Mouse (Mus musculus) kidney, adult 18-20 months (tissue): ENCODE results near the gene Dennd5a.
A peak's percentile ranks its signal among the peaks of the same experiment; 100 is the strongest.

Experiments
- DNase-seq: peaks from one replicate; pipeline ENCODE4 v3.0.0; 2021

Dennd5a gene

DNA sequence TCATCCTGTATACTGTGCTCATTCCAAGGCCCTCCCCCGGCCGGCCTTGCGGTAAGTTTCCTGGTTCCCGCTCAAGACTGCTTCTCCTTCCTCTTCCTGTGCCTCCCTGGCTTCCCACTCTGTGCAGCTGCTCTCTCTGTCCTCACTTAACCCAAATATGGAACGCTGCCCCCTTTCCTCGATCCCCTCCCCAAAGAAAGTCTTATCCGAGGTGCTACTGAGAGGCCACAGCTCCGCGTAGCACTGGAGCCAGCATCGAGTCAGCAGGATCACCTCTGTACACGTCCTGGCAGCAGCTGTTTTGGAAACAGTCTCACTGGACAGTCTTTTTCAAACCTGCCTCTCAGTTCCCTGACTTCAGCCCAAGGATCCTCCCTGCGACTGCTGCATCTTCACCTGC, 81.1 kb downstream of the Dennd5a start:
- DNase-seq: no peak

DNA sequence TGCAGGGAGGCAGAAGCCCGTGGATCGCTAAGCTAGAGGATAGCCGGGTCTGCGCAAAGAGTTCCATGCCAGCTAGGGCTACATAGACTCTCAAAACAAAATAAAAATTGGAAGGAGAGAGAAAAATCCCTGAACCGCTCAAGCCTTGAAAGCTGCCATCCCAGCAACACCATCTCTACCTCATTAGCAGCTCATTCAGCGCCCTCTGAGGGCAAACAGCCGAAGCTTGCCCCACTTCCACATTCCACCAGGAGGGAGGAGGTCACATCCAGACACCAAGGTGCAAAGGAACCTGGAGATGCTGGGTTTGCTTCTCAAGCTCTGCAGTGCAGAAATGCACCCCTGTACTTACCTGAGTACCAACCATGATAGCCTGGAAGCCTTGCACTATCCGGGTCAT, 84.2 kb downstream of the Dennd5a start:
- no peak for DNase-seq

DNA sequence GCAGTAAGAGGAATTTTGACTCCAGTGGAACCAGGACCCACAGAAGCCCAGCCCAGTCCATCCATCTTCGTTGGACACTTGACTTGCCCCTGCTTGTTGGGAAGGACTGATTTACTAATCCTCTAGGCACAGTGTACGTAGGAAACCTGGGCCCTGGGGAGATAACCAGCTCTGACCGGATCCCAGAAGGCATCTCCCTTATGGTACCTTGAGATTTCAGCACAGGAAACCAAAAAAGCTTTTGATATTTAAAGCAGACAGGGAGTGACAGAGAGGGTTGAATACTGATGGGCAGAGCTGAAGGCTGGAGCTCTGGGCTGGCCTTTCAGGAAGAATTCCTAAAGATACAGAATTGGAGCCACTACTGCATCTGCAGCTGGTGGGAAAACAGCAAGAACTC, 84.7 kb downstream of the Dennd5a start:
- DNase-seq: no peak

DNA sequence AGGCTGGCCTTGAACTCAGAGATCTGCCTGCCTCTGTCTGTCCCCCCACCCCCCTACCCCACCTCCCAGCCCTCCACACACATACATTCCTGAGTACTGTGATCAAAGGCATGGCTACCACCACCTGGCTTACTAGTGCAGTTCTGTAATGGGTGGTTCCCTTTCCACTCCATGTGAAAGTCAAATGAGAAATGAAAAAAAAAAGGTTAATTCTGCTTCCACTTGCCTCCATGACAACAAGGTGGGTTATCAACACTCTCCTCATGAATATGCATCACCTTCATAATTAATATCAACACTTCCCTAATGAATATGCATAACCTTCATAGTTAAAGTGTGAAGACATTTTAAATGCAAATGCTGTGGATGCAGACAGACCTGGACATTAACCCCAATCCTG, 85.2 kb downstream of the Dennd5a start:
- DNase-seq: no peak

GRCm38 (mm10) chr7:109873170-109873569, 87.1 kb downstream of the Dennd5a start:
- DNase-seq: no peak

- no peak for DNase-seq
These were observed 89.0 kb downstream of the Dennd5a start for GRCm38 (mm10) chr7:109871232-109871631.

- DNase-seq: no peak
These were observed 91.8 kb downstream of the Dennd5a start for GRCm38 (mm10) chr7:109868498-109868897.

- DNase-seq: no peak
These were observed 93.6 kb downstream of the Dennd5a start for GRCm38 (mm10) chr7:109866643-109867042.

DNA sequence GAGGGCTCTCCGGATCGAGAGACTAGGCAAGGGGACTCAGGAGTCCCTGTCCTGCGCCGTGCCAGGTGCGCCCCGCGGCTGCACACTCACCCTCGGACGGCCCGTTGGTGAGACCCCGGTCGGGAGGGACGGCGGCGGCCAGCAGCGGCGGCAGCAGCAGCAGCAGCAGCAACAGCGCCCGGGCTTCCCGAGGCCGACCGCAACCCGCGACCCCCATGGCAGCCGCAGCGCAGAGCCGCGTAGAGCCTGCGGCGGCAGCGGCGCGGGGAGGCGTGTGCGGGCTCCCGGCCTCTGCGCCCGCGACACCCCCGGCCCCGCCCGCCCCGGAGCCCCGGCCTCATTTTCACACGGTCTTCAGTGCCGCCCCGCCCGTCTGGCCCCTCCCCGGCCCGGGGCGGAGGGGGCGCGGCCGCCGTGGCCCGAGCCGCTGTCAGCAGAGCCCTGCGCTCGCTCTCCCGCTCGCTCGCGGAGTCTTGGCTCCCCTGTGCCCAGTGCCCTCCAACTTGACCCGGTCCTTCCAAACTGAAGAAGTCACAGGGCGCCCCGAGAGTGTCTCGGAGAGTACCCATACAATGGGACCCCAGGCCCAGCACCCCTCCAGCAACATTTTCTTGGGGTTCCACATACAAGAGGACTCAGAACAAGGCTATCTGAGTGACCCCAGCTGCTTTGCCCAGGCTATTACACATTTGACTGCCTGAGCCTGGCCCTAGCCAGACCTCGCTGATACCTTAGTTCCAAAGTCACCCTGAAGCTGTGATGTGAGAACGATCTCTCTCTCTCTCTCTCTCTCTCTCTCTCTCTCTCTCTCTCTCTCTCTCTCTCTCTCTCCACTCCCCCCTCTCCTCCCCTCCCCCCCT, 94.7 kb downstream of the Dennd5a start, which contains the start of gene Scube2:
TSS of gene Scube2 (minus strand) at position 310 of the 860 bp plus-strand sequence.
- peak; percentile 13 for DNase-seq

DNA sequence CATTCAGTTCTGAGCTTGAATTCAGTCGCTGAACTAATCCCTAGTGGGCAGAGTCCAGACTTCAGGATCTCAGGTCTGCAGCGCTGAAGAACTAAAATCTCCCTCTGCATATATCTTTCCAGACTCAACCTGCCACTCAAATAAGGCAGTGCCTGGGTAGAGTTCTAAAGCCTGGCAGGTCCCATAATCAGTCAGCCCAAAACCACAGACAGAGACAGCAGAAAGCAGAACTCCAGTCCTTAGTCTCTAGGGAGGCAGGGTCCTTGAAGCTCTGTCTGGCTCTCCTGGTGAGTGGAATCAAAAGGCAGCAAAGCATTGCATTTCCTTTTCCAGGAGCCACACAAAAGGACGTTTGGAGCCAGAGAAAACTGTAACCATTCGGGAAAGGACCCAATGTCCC, 96.7 kb downstream of the Dennd5a start:
- DNase-seq: no peak

GRCm38 (mm10) chr7:109860162-109860561, 100.1 kb downstream of the Dennd5a start:
- no peak for DNase-seq

DNA sequence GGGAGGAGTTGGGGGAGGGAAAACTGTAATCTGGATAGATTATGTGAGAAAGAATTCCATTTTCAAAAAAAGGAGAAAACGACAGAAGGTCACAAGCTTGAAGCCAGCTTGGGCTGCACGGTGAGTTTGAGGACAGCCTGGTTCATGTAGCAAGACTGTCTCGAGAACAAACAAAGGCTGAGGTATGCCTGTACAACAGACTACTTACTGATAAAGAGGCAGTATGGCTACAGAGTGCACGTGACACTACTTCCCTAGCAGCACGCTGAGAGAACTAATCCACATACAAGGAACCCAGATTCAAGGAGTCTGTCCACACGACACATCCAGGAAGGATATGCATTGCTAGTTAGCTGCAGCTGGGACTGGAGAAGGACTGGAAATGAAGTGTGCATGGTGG, 100.9 kb downstream of the Dennd5a start:
- DNase-seq: no peak

DNA sequence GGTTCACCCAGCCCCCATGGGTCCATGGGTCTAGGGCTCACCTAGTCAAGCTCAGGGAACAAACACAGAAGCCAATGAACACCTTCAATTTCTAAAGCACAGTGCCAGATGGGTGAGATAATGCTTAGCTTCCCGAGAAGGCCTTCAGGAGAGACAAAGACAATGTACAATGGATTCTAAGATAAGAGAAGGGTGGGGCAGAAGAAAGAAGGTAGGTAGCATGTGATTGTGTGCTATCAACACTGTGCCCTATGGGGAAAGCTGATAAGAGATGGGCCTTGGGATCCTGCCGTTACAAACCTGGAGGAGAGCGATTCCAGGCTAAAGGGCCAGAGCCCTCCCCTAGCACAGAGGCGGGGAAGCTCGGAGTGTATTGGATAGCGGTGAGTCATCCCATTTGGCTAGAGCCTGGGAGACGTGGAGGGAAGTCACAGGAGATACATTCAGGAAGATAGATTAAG, 107.5 kb downstream of the Dennd5a start:
- no peak for DNase-seq

- no peak for DNase-seq
These were observed 108.3 kb downstream of the Dennd5a start for GRCm38 (mm10) chr7:109852017-109852416.

- DNase-seq: no peak
These were observed 109.7 kb downstream of the Dennd5a start for GRCm38 (mm10) chr7:109850531-109850930.

DNA sequence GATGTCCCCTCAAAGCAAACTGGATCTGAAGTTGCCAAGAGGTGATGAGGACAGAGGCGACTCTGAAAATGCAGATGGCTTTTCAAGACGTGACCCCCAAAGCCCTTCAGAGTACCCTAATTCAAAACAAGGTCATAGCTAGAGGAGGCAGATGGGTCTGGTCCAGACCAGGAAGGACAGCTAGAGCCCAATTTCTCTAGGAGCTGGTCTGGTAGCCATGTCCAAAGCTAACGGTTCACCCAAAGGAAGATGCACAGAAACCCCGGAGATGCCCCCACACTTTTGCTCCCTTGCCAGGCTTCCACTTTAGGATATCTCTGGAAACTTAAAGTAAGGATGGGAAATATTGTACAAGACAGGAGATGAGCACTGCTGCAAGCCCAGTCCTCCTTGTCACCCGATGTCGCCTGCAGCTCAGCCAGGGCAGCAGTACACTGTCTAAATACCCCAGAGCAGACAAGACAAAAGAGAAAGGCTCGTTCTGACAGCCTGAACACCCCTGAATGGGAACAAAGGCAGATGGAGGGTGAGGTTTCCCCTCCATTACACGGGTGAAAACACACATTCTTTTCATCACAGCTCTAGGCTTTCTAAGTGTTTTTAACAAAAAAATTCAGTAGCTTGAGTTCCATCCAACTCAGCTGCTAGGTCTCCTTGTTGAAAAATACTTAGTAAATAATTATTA, 110.4 kb downstream of the Dennd5a start:
- no peak for DNase-seq

DNA sequence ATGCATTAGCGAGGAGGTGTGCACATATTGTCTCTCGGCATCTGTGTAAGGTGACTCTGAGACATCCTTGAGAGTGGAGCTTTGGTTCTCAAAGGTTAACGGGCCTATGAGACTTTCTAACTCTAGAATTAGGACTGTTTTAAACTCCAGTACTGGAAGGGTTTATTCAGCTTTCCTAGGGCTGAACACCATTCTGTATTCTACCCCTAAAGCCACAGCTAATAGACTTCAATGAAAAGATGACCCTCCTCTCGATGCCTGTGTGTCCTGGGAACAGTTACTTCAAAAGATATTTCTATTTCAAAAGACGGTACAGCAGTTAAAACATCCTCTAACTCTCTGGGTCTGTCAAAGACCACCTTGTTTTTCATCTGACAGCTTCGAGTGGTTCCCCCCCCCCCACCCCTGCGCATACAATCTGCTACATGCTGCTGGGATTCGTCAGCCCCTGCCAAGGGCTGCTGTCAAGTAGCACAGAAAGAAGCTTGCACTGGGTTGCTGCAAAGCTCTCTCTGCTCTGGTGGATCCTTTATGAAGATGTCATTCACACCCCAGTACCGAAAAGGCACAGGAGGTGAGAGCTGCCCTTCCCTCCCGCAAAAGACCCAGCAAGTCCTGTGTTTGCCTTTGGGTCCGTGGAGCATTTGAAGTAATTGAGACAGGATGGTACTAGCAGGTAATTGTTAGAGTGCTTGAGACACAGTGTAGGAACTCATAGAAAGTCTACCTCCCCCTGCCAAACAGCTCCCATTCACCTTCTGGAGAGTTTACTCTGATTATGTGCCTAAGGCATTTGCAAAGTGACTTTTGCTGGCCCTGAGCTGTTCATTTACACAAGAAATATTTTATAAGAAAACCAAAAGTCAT, 111.2 kb downstream of the Dennd5a start:
- no peak for DNase-seq

DNA sequence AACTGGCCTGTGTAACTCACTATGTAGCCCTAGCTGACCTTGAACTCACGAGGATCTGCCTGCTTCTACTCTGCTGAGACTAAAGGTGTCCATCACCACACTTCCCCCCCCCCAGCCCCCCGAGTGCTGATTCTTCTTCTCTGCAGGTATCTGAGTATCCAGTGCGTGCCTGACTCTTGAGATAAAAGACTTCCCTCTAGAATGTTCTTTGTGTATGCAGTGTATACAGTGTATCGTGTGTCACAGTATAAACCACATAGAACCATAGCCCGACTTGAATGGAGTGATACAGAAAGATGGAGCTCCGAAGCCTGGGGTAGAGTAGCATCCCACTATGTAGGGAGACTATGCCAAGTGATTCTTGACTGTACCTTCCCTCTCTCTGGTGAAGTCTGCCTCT, 116.2 kb downstream of the Dennd5a start:
- no peak for DNase-seq
